Mouse (Mus musculus): ENCODE results near the gene Rps6kl1.

The Rps6kl1 gene

GRCm38 (mm10) chr12:85140036-85140701, 10.9 kb downstream of the Rps6kl1 start:
- DNase-seq (ENCODE audit: low spot score) = no peak

GRCm38 (mm10) chr12:85136627-85137026, 14.4 kb downstream of the Rps6kl1 start:
- no peak for DNase-seq (ENCODE audit: low spot score)

- DNase-seq (ENCODE audit: low spot score) = no peak
Observed at GRCm38 (mm10) chr12:85135513-85136470, 15.3 kb downstream of the Rps6kl1 start.

GRCm38 (mm10) chr12:85134043-85134794, 16.8 kb downstream of the Rps6kl1 start:
- no peak for DNase-seq (ENCODE audit: low spot score)

- no peak for DNase-seq (ENCODE audit: low spot score)
Observed at GRCm38 (mm10) chr12:85131361-85131760, 19.7 kb downstream of the Rps6kl1 start.

GRCm38 (mm10) chr12:85129426-85129978, 21.6 kb downstream of the Rps6kl1 start:
- DNase-seq (ENCODE audit: low spot score) = no peak

GRCm38 (mm10) chr12:85126986-85127603, 24.0 kb downstream of the Rps6kl1 start:
- DNase-seq (ENCODE audit: low spot score) = no peak

- DNase-seq (ENCODE audit: low spot score) = no peak
Observed at GRCm38 (mm10) chr12:85124751-85125150, 26.3 kb downstream of the Rps6kl1 start.

GRCm38 (mm10) chr12:85123645-85124044, 27.4 kb downstream of the Rps6kl1 start:
- no peak for DNase-seq (ENCODE audit: low spot score)

GRCm38 (mm10) chr12:85123108-85123530, 27.9 kb downstream of the Rps6kl1 start:
- no peak for DNase-seq (ENCODE audit: low spot score)

GRCm38 (mm10) chr12:85121806-85122459, 29.1 kb downstream of the Rps6kl1 start:
- no peak for DNase-seq (ENCODE audit: low spot score)

GRCm38 (mm10) chr12:85115678-85116077, 35.4 kb downstream of the Rps6kl1 start:
- DNase-seq (ENCODE audit: low spot score) = no peak

GRCm38 (mm10) chr12:85113917-85114316, 37.1 kb downstream of the Rps6kl1 start:
- DNase-seq (ENCODE audit: low spot score) = no peak

- no peak for DNase-seq (ENCODE audit: low spot score)
Observed at GRCm38 (mm10) chr12:85113337-85113736, 37.7 kb downstream of the Rps6kl1 start.

- no peak for DNase-seq (ENCODE audit: low spot score)
Observed at GRCm38 (mm10) chr12:85112550-85113251, 38.4 kb downstream of the Rps6kl1 start.

- DNase-seq (ENCODE audit: low spot score) = peak; percentile 86
Observed at GRCm38 (mm10) chr12:85110698-85111592, 40.1 kb downstream of the Rps6kl1 start, which contains the start of the genes Prox2 and Dlst. Gene Prox2, minus strand, starts transcription at chr12:85110759. Gene Dlst, plus strand, starts transcription at chr12:85110833.

- DNase-seq (ENCODE audit: low spot score) = no peak
Observed at GRCm38 (mm10) chr12:85110011-85110697, 40.9 kb downstream of the Rps6kl1 start.

- no peak for DNase-seq (ENCODE audit: low spot score)
Observed at GRCm38 (mm10) chr12:85109426-85109825, 41.6 kb downstream of the Rps6kl1 start.

- no peak for DNase-seq (ENCODE audit: low spot score)
Observed at GRCm38 (mm10) chr12:85108643-85109042, 42.4 kb downstream of the Rps6kl1 start.
